Mouse (Mus musculus) erythroblast, embryonic 14.5 days (primary cell): ENCODE data around the gene Epha8.

ENCODE experiments used
- GATA1 ChIP-seq: IDR thresholded peaks from 2 replicates; pipeline ENCODE4 v1.6.1; 2012; ENCODE audit warnings: low read length, inconsistent platforms, mixed read lengths
- TAL1 ChIP-seq: IDR thresholded peaks from 3 replicates; pipeline ENCODE4 v1.6.1; 2012; ENCODE audit warnings: low read length, inconsistent platforms, mixed read lengths

DNA sequence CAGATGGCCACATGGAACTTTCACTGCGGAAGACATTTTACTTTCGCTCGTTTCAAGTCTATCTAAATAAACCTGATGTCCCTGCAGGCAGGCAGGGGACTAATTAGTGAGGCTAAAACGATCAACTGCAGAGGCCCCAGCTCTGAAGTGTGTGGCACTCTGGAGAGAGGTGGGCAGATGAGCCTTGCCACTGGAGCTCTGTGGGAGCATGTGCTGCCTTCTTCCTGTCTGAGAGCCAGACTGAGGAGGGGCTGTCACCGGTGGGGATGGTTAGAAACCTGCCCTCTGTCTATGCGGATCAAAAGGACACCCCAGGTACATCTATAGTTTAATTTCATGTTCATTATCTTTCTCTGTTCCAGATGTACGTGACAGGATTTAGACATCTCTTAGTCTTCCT, 40.3 kb upstream of the Epha8 start:
- no peak for TF ChIP-seq GATA1
- no peak for TF ChIP-seq TAL1
